ENCODE assay signal across 14 mouse cellular contexts in the genomic region with DNA sequence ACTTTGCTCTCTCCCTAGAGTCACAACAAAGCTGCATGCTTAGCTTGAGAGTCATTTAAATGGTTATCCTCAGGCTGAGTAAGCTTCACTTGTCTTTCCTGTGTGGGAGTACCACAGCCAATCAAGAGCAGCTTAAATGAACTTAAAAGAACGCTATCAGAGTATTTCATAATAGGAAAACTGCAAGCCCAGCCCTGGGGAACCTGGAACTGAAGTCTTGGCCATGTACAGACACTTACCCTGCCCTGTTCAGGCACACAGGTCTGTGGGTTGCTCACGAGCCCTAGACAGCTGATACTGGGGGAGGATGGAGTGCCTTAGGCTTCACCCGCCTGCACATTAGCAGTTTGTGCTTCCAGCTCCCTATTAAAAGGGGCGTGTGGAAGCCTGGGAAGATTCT. TPM values are rescaled to one million over a fixed set of nuclear protein-coding genes. Genes with fewer than 3 reads are reported as not detected.
A peak's percentile ranks its signal among the peaks of the same experiment; 100 is the strongest.
DNase-seq lines count a peak whose midpoint lies in the region; ATAC-seq and TF ChIP-seq lines count a peak whose summit lies in the region.
"Had no signal": no experiment of that assay in that cellular context is flagged by ENCODE, and none has a peak within 500 bp of the region (broad histone marks: within the 10 kb centered on the region; RNA-seq: fewer than 3 reads in every experiment).

No protein-coding gene starts in this region.

- H3K4me3 ChIP-seq in kidney, postnatal 0 days (replicated peaks; ENCODE audit: low read depth, low read length), result no peak overlapping the region
- no peak overlapping the region for H3K4me3 ChIP-seq in stomach, embryonic 16.5 days (replicated peaks; ENCODE audit: low read length)
- H3K4me3 ChIP-seq in stomach, postnatal 0 days (ENCODE audit: low read depth, low read length), result no peak overlapping the region
- peak overlapping the region; percentile 98 for H3K4me3 ChIP-seq in liver, embryonic 12.5 days
- H3K4me3 ChIP-seq: limb, embryonic 15.5 days; midbrain, embryonic 10.5 days had no signal

- peak overlapping the region; percentile 13; the same call in 1 of the 2 replicates for H3K27ac ChIP-seq in kidney, postnatal 0 days
- H3K27ac ChIP-seq in stomach, embryonic 16.5 days (ENCODE audit: low read length), result no peak overlapping the region
- no peak overlapping the region for H3K27ac ChIP-seq in stomach, postnatal 0 days (replicated peaks)
- H3K27ac ChIP-seq in liver, embryonic 12.5 days, result peak overlapping the region; percentile 99; the same call in 1 of the 2 replicates
- H3K27ac ChIP-seq: limb, embryonic 15.5 days; midbrain, embryonic 10.5 days had no signal

- H3K27me3 ChIP-seq in kidney, postnatal 0 days (ENCODE audit: insufficient read depth, low read length), result no peaks in the 10 kb centered on the region
- H3K27me3 ChIP-seq in stomach, embryonic 16.5 days (ENCODE audit: control insufficient read depth, insufficient read depth, low read length), result no peaks in the 10 kb centered on the region
- no peaks in the 10 kb centered on the region for H3K27me3 ChIP-seq in stomach, postnatal 0 days (ENCODE audit: control insufficient read depth, insufficient read depth, low read length)
- H3K27me3 ChIP-seq in liver, embryonic 12.5 days (replicated peaks), result no peaks in the 10 kb centered on the region
- H3K27me3 ChIP-seq: limb, embryonic 15.5 days; Patski had no signal

- no peak for TF ChIP-seq CTCF in kidney, postnatal 0 days (IDR thresholded peaks at IDR 0.05; ENCODE audit: low read depth)
- TF ChIP-seq CTCF in stomach, postnatal 0 days (IDR thresholded peaks at IDR 0.05; ENCODE audit: low read depth), result no peak

- no peak overlapping the region for H3K4me2 ChIP-seq in kidney, postnatal 0 days (ENCODE audit: low read length)
- H3K4me2 ChIP-seq in stomach, embryonic 16.5 days (ENCODE audit: low read depth, low read length), result no peak overlapping the region
- H3K4me2 ChIP-seq in stomach, postnatal 0 days (replicated peaks; ENCODE audit: low read depth), result no peak overlapping the region
- H3K4me2 ChIP-seq in liver, embryonic 12.5 days, result peak overlapping the region; percentile 75
- H3K4me2 ChIP-seq: limb, embryonic 15.5 days had no signal

- no peaks in the 10 kb centered on the region for H3K9me3 ChIP-seq in kidney, postnatal 0 days (replicated peaks; ENCODE audit: low read length)
- no peaks in the 10 kb centered on the region for H3K9me3 ChIP-seq in stomach, embryonic 16.5 days (replicated peaks; ENCODE audit: control insufficient read depth, low read length)
- H3K9me3 ChIP-seq in stomach, postnatal 0 days (ENCODE audit: control insufficient read depth, low read length), result no peaks in the 10 kb centered on the region
- H3K9me3 ChIP-seq in liver, embryonic 12.5 days (replicated peaks), result no peaks in the 10 kb centered on the region
- H3K9me3 ChIP-seq: limb, embryonic 15.5 days; midbrain, embryonic 10.5 days had no signal

- no peak overlapping the region for H3K9ac ChIP-seq in kidney, postnatal 0 days (ENCODE audit: low read depth, low read length)
- H3K9ac ChIP-seq in stomach, embryonic 16.5 days (ENCODE audit: low read length), result no peak overlapping the region
- no peak overlapping the region for H3K9ac ChIP-seq in stomach, postnatal 0 days (ENCODE audit: low read length)
- H3K9ac ChIP-seq in liver, embryonic 12.5 days, result peak overlapping the region; percentile 99
- H3K9ac ChIP-seq: limb, embryonic 15.5 days had no signal

- TF ChIP-seq EP300 in stomach, postnatal 0 days (optimal IDR thresholded peaks at IDR 0.05), result no peak

- DNase-seq in kidney, postnatal 0 days (ENCODE audit: low spot score), result peak; percentile 40
- no peak for DNase-seq in kidney, adult 18-20 months
- DNase-seq in stomach, postnatal 0 days (ENCODE audit: low spot score), result no peak
- DNase-seq in telencephalon, adult 2 months (ENCODE audit: low read depth, low spot score), result peak; percentile 45
- DNase-seq in kidney, postnatal 36 days, result no peak
- DNase-seq in T-cell, adult 2 months (ENCODE audit: low spot score), result no peak
- DNase-seq: cerebellum, adult 9-11 months; thymus, postnatal 4 days had no signal

- no peak for ATAC-seq in kidney, postnatal 0 days (replicated peaks; ENCODE audit: low FRiP score, low read depth)
- peak; percentile 37; the same call in 1 of the 2 replicates for ATAC-seq in stomach, embryonic 16.5 days (ENCODE audit: insufficient read depth, low FRiP score)
- ATAC-seq in stomach, postnatal 0 days (ENCODE audit: low FRiP score, low TSS enrichment), result no peak
- no peak for ATAC-seq in liver, embryonic 12.5 days
- ATAC-seq: intestine, postnatal 0 days; Patski had no signal

- 32% methylated on average over 4 of the region's 4 CpGs for WGBS in kidney, postnatal 0 days
- WGBS in stomach, embryonic 16.5 days, result 63% methylated on average over 4 of the region's 4 CpGs
- 64% methylated on average over 4 of the region's 4 CpGs for WGBS in stomach, postnatal 0 days
- WGBS in liver, embryonic 12.5 days (ENCODE audit: insufficient replicate concordance), result 70% methylated on average over 4 of the region's 4 CpGs

- H3K36me3 ChIP-seq in kidney, postnatal 0 days (ENCODE audit: insufficient read depth, low read length), result 0 out of 2 replicates have a peak, but pooled peaks cover 4% of the 10 kb centered on the region
- H3K36me3 ChIP-seq in stomach, embryonic 16.5 days (ENCODE audit: control insufficient read depth, insufficient read depth, low read length), result no peaks in the 10 kb centered on the region
- H3K36me3 ChIP-seq in stomach, postnatal 0 days (ENCODE audit: control insufficient read depth, insufficient read depth, low read length), result no peaks in the 10 kb centered on the region
- peaks cover 83% of the 10 kb centered on the region for H3K36me3 ChIP-seq in liver, embryonic 12.5 days

- H3K4me1 ChIP-seq in kidney, postnatal 0 days (replicated peaks; ENCODE audit: insufficient read depth, low read length), result peaks cover 16% of the 10 kb centered on the region
- peaks cover 34% of the 10 kb centered on the region for H3K4me1 ChIP-seq in stomach, embryonic 16.5 days (ENCODE audit: control insufficient read depth, insufficient read depth, low read length)
- H3K4me1 ChIP-seq in stomach, postnatal 0 days (replicated peaks; ENCODE audit: control insufficient read depth, insufficient read depth), result peaks cover 3% of the 10 kb centered on the region
- peaks cover 88% of the 10 kb centered on the region for H3K4me1 ChIP-seq in liver, embryonic 12.5 days

RNA-seq across cellular contexts. Expression of gene Fam117a, which starts 6.4 kb away (rescaled TPM):
- polyA plus RNA-seq in kidney, postnatal 0 days (2015; fragmentation: Nextera tagmentation; extraction: Ambion mirVana), result 8.7 and 10.0 TPM in 2 replicates
- polyA plus RNA-seq in stomach, embryonic 16.5 days (2015; fragmentation: Nextera tagmentation; extraction: Ambion mirVana), result 11.6 and 13.9 TPM in 2 replicates
- 5.7 and 6.7 TPM in 2 replicates for polyA plus RNA-seq in stomach, postnatal 0 days (2015; fragmentation: Nextera tagmentation; extraction: Ambion mirVana)
- polyA plus RNA-seq in liver, embryonic 12.5 days (2016; fragmentation: Nextera tagmentation; extraction: Ambion mirVana), result 59.0 and 62.7 TPM in 2 replicates

RNA-seq across cellular contexts. Expression of gene Kat7, which starts 33.1 kb away (rescaled TPM):
- polyA plus RNA-seq in kidney, postnatal 0 days (2015; fragmentation: Nextera tagmentation; extraction: Ambion mirVana), result 49.0 and 52.1 TPM in 2 replicates
- polyA plus RNA-seq in stomach, embryonic 16.5 days (2015; fragmentation: Nextera tagmentation; extraction: Ambion mirVana), result 59.3 and 66.0 TPM in 2 replicates
- polyA plus RNA-seq in stomach, postnatal 0 days (2015; fragmentation: Nextera tagmentation; extraction: Ambion mirVana), result 25.0 and 27.2 TPM in 2 replicates
- 48.1 and 49.5 TPM in 2 replicates for polyA plus RNA-seq in liver, embryonic 12.5 days (2016; fragmentation: Nextera tagmentation; extraction: Ambion mirVana)

RNA-seq across cellular contexts. Expression of gene Slc35b1, which starts 41.3 kb away (rescaled TPM):
- polyA plus RNA-seq in kidney, postnatal 0 days (2015; fragmentation: Nextera tagmentation; extraction: Ambion mirVana), result 103 and 104 TPM in 2 replicates
- polyA plus RNA-seq in stomach, embryonic 16.5 days (2015; fragmentation: Nextera tagmentation; extraction: Ambion mirVana), result 91.7 and 98.9 TPM in 2 replicates
- 106 and 110 TPM in 2 replicates for polyA plus RNA-seq in stomach, postnatal 0 days (2015; fragmentation: Nextera tagmentation; extraction: Ambion mirVana)
- polyA plus RNA-seq in liver, embryonic 12.5 days (2016; fragmentation: Nextera tagmentation; extraction: Ambion mirVana), result 58.2 and 61.3 TPM in 2 replicates

Comparison
In these comparisons a context has a peak if more than half of its experiments do, and no peak if none do; other contexts are left out.
1. DNase-seq: peak in kidney, postnatal 0 days (single experiment) and telencephalon, adult 2 months (single experiment); none in kidney, adult 18-20 months (single experiment), stomach, postnatal 0 days (single experiment), kidney, postnatal 36 days (0 of 2) and T-cell, adult 2 months (single experiment).
2. H3K27ac ChIP-seq: peak in kidney, postnatal 0 days (single experiment) and liver, embryonic 12.5 days (single experiment); none in stomach, embryonic 16.5 days (single experiment) and stomach, postnatal 0 days (single experiment).